Mouse (Mus musculus) liver, adult 2 months (tissue): ENCODE data around the gene Tsnaxip1.

ENCODE experiments used
- CTCF ChIP-seq: fragments of 200-500 bp; IDR thresholded peaks from 2 replicates; pipeline ENCODE4 v1.5.1; 2011; ENCODE audit warnings: low read depth, low read length, control low read depth
- POLR2A ChIP-seq: fragments of 200-500 bp; IDR thresholded peaks from 2 replicates; pipeline ENCODE4 v1.6.1; 2011; ENCODE audit warnings: low read length, control low read depth; ENCODE audit not compliant: insufficient read depth; ENCODE audit errors: extremely low read depth

DNA sequence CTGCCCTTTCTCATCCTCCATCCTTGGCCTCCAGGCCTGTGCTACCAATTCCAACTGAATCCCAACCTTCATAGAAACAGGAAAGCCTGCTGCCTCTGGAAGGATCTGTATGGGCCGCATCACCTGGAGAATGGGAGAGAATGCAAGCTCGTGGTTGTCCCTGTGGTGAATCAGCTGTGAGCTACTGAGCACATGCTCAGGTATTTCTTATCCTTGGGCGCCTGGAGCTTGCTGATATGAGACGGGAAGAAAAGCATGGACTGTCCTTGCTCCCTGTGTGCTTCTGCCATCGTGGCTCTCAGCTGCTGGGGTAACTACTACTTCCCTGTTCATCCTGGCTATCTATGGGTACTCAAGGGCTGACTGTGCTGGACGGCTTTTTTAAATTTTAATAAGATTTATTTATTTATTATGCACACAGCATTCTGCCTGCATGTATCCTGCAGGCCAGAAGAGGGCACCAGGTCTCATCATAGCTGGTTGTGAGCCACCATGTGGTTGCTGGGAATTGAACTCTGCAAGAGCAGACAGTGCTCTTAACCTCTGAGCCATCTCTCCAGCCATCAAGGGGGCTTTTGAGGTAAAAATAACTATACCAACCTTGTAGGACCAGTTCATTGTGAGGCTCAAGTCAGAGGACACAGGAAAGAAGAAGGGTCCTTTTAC is 39.0 kb downstream of the Tsnaxip1 start:
- peak; percentile 35; the same call in 1 of the 2 replicates for TF ChIP-seq CTCF
- TF ChIP-seq POLR2A: no peak
